Mouse (Mus musculus) ES-CJ7 (cell line): ENCODE data around the gene Prox1.

Source experiments
- DNase-seq: peaks from one replicate; pipeline ENCODE4 v3.0.0; 2011; ENCODE audit warnings: low read depth, low spot score

The Prox1 gene

DNA sequence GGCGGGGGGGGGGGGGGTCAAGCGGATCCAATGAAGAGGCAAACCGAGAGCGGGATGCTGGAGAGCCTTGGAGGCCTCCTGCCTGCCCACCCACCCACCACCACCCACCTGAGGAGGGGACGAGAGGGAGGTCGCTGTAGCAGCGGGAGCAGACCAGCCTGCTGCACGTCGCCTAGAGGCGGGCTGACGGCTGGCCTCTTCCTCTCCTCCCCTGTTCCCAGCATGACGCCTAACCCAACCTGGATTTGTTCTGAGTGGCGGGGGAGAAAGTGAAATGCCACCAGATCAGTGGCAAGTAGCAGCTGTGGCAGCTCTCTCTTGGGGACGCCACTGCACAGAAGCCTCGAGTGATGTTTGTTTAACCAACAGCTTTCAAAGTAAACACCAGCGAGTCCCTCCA lies 3.1 kb upstream of the Prox1 start:
- peak; percentile 56 for DNase-seq

DNA sequence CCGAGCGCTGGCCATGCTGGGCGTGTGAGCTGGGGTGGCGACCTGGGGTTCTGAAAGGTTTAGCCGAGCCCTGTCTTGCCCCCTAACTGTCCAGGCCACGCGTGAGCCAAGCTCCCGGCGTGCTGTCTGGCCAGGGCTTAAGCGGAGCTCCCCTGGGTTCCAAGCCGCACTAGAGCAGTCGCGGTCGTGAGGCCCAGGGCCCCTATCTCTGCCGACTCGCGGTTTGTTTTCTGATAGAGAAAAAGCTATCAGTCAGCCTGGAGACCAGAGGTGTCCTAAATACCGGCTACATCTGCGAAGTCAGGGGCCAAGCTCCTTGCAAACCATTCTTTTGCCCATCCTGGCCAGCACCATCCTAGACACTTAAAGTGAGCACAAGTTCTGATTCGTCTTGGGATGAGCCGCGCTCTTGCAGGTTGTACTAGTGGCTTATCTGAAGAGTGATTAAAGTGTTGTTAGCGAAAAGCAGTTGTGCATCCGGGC lies 2.5 kb upstream of the Prox1 start:
- peak; percentile 43 for DNase-seq

DNA sequence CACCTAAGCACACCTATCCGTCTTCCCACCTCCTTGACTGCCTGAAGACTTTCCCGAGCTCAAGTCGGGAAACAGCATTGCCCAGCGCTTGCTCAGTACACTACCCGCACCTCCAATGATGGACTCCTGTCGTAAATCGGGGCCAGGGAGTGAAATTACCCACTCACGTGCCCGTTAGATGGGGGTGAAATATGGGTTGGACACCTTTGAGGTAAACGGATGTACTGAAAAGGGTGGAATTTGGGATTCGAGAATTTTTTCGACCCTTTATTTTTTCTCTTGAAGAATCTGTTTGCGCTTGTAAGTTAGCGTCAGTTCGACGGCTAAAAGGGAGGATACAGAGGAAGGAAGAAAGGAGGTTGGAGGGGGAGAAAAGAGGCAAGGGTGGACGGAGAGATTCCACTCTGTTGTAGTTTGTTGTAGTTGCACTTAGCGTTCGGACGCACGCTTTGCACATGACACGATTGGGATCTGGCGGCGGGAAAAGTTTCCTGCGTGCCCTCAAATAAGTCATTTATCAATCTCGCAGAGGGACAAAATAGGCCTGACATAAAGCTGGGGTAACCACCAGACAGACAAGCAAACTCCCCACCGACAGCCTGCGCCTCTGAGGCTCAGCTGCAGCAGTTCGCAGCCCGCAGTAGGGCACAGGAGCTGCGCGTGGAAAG lies 1.9 kb upstream of the Prox1 start:
- peak; percentile 41 for DNase-seq

DNA sequence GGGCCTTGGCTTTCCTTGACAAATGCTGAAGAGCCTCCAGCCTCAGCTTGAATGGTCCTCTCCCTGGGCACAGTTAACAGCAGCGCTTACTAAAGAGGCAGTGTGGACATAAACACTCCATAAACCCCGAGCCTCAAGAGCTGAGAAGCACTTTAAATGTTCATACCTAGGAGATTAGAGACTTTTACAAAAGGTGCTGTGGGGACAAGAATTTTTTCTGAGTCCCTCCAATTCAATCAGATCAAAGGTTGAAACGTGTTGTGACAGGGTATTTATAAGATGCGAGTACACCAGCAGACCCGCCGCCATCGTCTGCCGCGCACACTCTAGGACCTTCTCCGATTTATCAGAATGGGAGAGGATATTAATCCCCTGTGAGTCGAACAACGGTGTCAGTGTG lies 1.2 kb upstream of the Prox1 start:
- DNase-seq, result peak; percentile 22

DNA sequence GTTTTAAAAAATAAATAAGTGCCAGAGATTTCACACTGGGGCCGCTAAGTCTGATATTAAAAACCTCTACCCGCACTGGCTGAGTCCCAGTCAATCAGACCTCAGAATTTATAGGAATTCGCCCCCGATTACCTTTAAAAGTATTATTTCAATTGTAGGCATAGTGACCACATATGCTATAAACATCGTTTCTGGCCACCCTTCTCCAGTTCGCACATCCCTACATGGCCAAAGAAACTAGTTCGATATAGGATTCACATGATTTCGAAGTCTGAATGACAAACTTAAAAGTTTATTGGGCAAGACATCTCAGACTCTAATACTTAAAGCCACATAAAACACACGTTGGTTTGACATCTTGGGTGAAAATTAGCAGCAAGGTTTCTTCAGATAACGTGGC lies 827 bp upstream of the Prox1 start:
- DNase-seq, result no peak

DNA sequence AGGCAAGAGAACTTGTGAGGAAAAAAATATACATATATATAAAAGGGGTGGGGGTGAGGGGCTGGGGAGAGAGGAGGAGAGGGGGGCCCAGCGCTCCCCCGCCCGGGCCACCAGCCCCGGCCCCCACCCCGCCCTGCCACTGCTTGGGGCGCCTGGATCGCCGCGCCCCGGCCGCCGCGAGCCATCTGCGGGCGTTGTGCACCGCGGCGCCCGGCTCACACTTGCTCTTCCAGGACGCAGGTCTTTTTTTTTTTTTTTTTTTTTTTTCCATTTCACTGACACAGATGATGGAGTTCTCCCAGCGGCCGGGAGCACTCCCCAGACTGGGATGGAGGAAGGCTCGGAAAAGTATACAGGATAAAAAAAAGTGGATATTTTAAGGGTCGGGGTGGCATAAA lies 304 bp upstream of the Prox1 start:
- DNase-seq, result no peak

DNA sequence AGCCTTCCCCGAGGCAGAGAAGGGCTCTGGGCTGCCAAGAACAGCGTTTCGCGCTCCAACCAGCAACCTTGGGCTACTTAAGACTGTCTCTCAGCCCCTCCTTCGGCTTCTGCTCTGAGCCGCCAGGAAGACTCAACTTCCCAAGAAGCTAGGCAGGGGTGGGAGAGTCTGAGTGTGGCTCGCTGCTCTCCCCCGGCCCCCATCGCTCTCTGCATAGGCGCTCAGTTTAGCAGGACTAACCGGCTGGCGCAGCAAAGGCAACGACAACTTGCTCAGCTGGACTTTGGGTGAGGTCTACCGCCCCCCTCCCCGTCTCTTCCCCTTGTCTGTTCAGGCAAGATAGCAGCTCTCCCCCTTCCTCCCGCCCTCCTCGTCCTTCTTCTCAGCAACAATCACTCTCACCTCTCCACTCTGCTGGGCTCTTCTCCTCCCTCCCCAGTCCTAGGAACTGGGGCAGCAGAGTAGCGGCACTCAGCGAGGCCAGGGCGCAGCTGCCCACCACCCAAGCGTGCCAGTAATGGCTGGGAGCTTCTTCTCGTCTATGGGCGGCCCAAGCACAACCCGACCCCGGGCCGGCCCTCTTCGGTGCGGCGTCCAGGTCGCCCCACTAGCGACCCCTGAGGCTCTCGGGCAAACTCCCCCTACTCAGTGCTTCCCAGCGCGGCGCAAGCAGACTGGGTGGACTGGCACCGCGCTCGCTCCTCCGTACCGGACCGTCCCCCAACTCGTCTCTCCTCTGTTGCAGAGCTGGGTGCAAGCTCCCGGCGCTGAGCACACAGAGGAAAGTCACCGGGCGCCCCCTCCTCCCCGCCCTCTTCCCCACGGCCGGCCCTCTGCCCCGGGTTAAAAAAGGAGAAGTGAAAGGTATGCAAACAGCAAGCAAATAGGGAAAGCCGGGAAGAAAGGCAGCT lies 1.5 kb downstream of the Prox1 start:
- peak; percentile 83 for DNase-seq

DNA sequence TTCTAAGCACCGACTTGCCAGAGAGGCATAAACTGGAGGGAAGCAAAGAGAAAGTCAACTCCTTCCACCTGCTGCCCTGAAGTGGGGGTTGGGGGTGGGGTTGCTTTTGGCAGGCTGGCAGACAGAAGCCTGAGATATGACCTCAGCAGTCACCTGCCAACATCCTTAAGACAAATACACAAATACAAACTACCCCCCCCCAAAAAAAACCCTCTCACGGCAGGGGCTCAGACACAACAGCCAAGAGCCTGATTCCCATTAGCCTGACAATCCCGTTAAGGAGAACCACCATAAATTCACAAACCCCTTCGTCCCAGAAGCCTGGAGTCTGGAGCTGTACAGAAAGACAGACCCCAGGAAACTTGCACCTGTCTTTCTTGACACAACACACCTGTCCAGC lies 2.4 kb downstream of the Prox1 start:
- DNase-seq, result no peak

DNA sequence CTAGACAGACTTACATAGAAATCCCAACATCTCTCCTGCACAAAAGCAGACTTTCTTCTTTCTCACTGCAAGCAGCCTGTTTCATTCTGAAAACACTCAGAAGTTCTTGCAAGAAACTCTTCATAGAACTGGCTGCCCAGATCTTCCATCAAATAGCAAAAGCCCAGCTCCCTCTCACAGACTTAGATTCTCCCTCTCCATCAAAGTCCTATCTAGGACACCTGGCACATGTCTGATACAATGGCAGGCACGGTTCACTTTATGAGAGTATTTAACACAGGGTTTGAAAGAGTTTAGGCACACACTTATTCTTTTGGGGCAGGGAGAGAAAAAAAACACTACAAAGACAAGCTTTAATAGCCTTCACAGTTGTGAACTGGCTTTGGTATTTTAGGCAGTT lies 2.9 kb downstream of the Prox1 start:
- DNase-seq, result no peak

DNA sequence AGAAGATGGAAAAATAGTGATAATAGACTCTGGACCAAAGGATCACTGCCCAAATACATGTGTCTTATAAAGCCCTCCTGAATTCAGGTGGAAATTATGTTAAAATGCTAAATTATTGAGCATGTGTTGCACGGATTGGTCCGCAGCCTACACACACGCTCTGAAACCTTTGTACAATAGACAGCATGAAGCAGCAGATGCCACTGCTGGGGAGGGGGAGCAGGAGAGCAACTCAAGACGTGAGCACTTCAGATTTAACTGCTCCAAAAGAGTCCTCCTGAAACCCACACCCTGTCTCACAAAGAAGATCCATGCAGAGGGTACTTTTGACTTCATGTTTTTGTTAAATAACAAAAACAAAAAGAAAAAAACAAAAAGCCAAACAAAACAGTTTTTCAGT lies 5.0 kb downstream of the Prox1 start:
- DNase-seq, result no peak

DNA sequence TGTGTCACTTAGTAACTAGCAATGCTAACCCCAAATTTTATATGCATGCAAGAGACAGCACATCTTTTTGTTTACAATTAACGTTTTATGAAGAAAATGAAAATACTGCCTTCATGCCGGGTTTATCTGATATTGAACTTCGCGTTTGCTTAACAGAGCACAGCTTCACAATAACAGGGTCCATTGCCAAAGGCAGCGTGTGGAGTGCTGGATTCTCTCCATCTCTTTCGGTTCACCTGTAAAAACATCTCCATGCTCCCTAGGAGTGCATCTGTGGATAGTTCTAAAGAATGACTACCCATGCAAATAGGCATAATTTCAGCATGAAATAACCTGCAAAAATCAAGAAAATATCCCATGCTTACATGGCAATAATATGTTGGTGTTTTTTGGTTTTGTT lies 7.0 kb downstream of the Prox1 start:
- no peak for DNase-seq

DNA sequence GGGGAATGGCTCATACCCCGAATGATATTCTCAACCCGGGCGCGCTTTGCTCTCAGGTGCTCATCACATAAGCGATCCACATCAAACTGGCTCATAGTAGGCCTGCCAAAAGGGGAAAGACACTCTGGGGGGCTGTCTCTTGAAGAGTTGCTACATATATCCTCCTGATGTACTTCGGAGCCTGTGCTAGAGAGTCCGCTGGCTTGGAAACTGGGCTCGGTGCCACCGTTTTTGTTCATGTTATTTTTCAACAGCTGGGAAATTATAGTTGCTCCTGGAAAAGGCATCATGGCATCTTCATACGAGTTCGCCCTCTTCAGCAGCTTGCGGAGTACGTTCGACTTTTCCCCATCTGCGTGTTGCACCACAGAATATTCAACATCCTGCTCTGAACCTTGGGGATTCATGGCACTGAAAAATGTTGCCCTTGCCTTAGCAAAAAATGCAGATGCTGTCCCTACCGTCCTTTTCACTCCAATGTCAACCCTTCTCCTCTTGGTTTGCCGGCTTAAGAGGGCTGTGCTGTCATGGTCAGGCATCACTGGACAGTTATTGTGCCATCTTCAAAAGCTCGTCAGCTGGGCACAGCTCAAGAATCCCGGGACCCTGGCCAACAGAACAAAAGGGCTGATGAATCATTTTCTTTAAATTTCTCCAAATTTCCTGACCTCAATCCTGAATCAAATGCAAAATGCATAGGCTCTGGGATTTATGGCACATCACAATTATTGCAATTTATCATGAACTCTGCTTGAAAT lies 8.6 kb downstream of the Prox1 start:
- DNase-seq, result no peak

DNA sequence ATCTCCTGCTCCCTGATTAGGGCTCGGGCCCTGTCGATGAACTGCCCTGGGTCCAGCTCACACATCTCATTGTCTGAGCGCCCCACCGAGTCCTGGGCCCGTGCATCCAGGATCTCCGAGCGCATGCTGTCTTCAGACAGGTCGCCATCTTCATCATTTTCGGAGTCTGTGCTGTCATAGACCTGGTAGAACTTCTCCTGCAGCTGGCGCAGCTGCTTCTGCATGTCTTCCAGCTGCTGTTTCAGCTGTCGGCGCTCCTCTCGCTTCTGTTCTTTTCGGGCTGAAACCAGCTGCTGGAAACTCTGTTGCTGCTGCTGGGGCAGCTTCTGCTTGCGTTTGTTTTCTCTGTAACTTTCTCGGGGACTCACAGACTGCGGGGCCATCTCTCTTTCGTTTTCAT lies 9.2 kb downstream of the Prox1 start:
- no peak for DNase-seq

DNA sequence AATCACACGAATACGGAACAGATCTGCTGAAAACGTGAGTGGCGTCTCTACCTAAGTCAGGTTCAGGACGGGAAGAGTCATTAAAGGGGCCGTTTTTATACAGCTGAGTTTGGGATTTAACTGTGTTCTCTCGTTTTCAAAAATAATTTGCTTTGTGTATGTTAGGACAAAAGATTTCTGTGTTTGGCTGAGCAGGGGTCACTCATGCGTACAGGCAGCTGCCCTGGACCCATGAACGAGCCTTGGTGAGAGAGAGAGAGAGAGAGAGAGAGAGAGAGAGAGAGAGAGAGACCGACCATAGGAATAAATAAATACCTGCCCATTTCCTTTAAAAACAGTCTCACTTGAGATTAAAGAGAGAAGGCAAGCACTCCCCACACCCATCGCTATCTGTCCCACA lies 11.1 kb downstream of the Prox1 start:
- no peak for DNase-seq

DNA sequence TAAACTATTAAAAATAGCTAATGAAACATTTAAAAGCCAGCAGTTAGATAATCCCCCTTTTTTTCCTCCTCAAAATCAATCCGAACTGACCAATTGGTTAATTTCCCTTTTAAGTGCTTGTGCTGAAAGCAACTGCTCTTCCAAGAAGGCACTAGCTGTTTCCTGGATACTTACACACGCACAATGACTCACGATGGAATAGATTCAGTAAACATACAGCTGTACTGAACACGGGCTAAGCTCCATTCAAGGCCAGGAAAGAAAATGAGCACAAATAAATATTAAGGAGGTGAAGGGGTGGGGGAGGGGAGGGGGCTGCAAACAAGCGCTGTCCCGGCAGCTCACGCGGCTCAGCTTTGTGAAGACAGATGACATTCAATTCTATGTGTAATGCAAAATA lies 14.8 kb downstream of the Prox1 start:
- DNase-seq, result no peak

DNA sequence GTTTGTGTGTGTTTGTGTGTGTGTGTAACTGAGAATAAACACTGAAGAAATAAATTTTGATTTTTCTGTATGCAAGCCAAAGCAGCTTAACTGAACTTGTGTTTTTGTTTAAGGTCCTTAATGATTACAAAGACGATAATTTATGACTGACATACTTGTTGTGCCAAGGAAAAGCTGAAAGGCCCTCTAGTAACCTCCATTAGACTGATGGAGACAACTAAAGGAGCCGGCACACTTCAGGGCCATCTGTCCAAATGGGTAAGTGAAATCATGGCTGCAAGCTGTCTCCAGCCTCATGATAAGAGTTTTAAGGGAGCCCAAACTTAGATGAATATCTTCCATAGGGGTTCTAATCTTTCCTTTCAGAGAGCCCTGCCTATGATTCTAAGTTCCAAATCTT lies 15.5 kb downstream of the Prox1 start:
- no peak for DNase-seq

DNA sequence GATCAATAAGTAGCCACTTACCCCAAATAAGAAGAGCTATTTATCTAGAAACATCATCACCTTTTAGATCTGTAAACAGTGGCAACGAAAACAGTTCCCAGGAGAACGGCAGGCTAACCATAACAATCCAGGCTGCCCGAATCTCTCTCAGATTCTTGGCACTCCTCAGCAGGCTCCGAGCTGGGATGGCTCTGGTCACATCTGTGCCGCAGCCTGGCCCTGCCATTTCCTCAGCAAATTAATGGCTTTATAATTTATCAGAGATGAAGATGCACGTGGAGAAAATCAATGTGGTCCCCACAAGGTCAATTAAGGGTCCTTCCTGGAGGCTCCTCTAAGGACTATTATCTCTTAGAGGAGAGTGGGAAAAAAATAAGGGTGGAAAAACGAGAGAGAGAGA lies 16.2 kb downstream of the Prox1 start:
- no peak for DNase-seq

DNA sequence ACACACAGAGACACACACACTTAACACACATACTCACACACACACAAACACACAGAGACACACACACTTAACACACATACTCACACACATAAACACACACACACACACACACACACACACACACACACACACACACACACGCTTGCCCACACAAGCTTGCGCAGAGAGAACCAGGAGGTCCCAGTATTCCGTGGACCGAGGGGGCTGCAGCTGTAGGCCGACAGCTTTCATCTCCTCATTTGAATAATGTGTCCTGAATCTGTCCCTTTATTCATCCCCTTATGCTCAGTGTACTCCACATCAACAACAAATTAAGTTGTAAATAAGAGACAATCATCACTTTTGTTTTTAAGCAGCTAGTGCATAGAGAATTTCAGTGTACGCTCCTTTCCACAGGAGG lies 17.9 kb downstream of the Prox1 start:
- no peak for DNase-seq

DNA sequence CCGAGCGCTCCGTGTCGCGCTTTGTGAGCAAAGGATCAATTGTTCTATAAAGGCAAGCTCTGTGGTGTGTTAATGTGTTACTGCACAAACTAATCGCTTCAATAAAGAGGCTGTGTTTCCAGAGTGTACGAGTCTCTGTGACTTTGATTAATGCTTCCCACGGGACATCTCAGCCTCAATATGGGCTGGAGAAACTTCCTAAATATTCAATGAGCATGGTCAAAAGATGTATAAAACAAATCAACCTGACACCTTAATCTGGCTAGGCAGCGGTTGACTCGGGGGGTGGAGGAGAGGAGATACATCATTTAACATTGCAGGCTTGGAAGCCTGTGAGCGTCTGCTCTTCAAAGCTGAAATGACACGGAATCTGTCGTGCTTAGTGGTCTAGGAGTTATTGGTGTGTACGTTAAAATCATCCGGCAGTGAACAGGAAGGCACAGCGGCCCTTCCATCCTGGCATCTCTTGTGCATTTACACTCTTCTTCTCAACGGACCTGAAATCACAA lies 21.2 kb downstream of the Prox1 start:
- DNase-seq, result no peak

DNA sequence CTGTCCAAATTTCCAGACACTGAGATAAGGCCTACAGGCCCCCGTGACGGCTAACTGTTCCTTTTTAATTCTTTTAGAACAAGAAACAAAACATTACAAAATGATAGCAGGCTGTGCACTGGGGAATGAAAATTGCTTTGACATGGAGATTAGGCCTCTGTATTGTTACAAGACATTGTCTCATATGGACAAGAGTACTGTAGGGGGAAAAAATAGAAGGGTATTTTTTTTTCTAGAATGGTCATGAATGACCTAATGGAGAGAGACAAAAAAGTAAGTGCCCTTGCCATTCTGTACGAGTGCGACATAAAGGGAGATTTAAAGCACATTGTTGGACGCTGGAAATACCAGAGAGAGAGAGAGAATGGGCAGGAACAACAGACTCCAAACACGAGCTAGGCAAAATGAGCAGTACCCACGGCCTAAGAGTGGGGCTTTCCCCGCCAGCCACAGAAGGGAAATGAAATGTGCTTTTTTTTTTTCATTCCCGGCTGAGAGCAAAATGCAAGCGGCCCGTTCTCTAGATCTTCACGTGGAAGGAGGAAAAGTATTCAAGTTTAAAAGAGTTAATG lies 21.8 kb downstream of the Prox1 start:
- no peak for DNase-seq

DNA sequence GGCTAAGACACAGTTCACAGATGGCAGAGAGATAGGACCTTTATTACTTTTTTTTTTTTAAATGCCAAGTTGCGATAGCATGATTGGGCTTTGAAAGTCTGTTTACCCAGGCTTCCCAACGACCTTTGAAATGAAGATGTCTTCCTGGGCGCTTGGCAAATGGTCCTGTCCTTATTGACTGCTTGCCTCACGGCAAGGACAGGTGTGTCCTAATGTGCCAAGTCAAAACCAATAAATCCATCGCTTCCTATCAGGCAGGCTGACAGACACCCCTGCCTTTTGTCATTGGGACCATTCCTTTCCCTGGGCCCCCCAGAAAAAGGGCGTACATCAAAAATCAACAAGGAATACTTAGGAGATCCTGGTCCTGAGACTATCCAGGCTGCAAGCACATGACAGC lies 22.7 kb downstream of the Prox1 start:
- DNase-seq, result no peak

DNA sequence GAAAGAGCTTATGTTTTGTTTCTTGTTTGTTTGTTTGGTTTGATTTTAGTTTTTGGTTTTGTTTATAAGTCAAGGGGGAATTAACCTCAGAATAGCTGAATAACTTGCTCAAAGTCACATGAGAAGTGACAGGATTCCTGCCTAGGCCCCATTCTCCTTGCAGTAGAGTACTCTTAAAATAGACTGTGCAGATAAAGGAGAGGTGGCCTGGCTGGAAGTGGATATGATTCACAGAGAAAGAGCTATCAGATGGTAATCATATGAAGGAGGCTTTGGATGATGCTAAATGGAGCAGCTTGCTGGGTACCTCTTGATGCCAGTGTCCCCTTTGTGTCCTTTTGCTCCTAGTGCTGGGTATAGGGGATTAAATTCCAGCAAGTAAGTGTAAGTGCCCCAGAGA lies 26.1 kb downstream of the Prox1 start:
- no peak for DNase-seq
